Comparison of ENCODE assay signal across 1 mouse cellular context in genomic region chr1:91216504-91217267, GRCm38 (mm10).
TF ChIP-seq lines count a peak whose summit lies in the region.

No protein-coding gene starts in this region.

TF ChIP-seq in CH12.LX, 34 proteins besides CTCF, POLR2A, EP300 and RAD21:
- TF ChIP-seq ETS1 (conservative IDR thresholded peaks at IDR 0.05; ENCODE audit: low read depth, low read length) = peak; percentile 20
- no peak for TF ChIP-seq RCOR1 (conservative IDR thresholded peaks at IDR 0.05; ENCODE audit: low read depth, low read length)
- TF ChIP-seq MAX (IDR thresholded peaks at IDR 0.05; ENCODE audit: low read length) = 0 out of 2 replicates have a peak, but pooled peaks have one; percentile 36
- peak; percentile 81 for TF ChIP-seq MEF2A (IDR thresholded peaks at IDR 0.05; ENCODE audit: borderline replicate concordance, low read depth, low read length)
- no peak for TF ChIP-seq JUN (IDR thresholded peaks at IDR 0.05; ENCODE audit: insufficient read depth, low read depth, low read length)
- no peak for TF ChIP-seq KAT2A (IDR thresholded peaks at IDR 0.05; ENCODE audit: insufficient replicate concordance, low read length)
- 0 out of 2 replicates have a peak, but pooled peaks have one; percentile 20 for TF ChIP-seq MYC (IDR thresholded peaks at IDR 0.05; ENCODE audit: low read depth, low read length)
- TF ChIP-seq ZKSCAN1 (IDR thresholded peaks at IDR 0.05; ENCODE audit: borderline replicate concordance, low read depth, low read length) = peak; percentile 80
- peak; percentile 67 for TF ChIP-seq IRF4 (IDR thresholded peaks at IDR 0.05; ENCODE audit: low read depth, low read length)
- TF ChIP-seq CHD1 (IDR thresholded peaks at IDR 0.05; ENCODE audit: low read depth, low read length) = no peak
- no peak for TF ChIP-seq NELFE (IDR thresholded peaks at IDR 0.05; ENCODE audit: low read depth, low read length)
TF ChIP-seq in CH12.LX: peak in this region for 6.
